Mouse (Mus musculus) bone marrow macrophage, adult 2 months (primary cell): ENCODE data around the gene Usp21.

Experiments used
- CTCF ChIP-seq: IDR thresholded peaks from 2 replicates; pipeline ENCODE4 v1.5.1; 2012; ENCODE audit warnings: low read depth, mild to moderate bottlenecking, low read length, moderate library complexity
- POLR2A ChIP-seq: IDR thresholded peaks from 2 replicates; pipeline ENCODE4 v1.6.1; 2012; ENCODE audit warnings: mild to moderate bottlenecking, low read depth, low read length, borderline replicate concordance

- TF ChIP-seq CTCF (no peak), POLR2A (no peak)
Observed at GRCm38 (mm10) chr1:171283188-171284160, 4.3 kb downstream of the Usp21 start.
